Mouse (Mus musculus) macrophage (primary cell): ENCODE results near the gene Rtraf. TPM values are rescaled to one million over a fixed set of nuclear protein-coding genes. Genes with fewer than 3 reads are reported as not detected.
"Not testable (repeated sequence)": the region's sequence is repeated elsewhere in the genome, so short reads cannot be mapped to it uniquely, and the experiment has no call there.

Source experiments
- H3K27ac ChIP-seq: fragments of 350-480 bp; formaldehyde crosslinking; 2 replicates; pipeline ENCODE4 v1.9.0; 2021
- H3K36me3 ChIP-seq: fragments of 350-480 bp; formaldehyde crosslinking; 2 replicates; pipeline ENCODE4 v1.9.0; 2021; ENCODE audit errors: inconsistent target
- H3K4me3 ChIP-seq: fragments of 350-480 bp; formaldehyde crosslinking; 2 replicates; pipeline ENCODE4 v1.9.0; 2021; ENCODE audit errors: inconsistent target
- H3K79me2 ChIP-seq: fragments of 350-480 bp; formaldehyde crosslinking; 2 replicates; pipeline ENCODE4 v1.9.0; 2021; ENCODE audit errors: inconsistent target
- WGBS: methylation state at CpG from one replicate; pipeline ENCODE4 v1.1.7; 2026; ENCODE audit warnings: inconsistent platforms; ENCODE audit not compliant: missing documents; 5-methylcytosine and 5-hydroxymethylcytosine counted together
- polyA plus RNA-seq: library from polyadenylated mRNA; stranded (reverse); fragments of 250-400 nt; gene quantifications from 3 replicates; pipeline ENCODE4 v1.2.4, GENCODE M21; 2018; ENCODE audit warnings: inconsistent platforms
- total RNA-seq, 78 experiments: library from RNA; depleted of rRNA; stranded (reverse); fragments of 250-400 nt; gene quantifications; 1 replicate in 9 of 78; 2 replicates in 24 of 78; 3 replicates in 43 of 78; 4 replicates in 2 of 78; pipeline ENCODE4 v1.2.4; 2018; ENCODE audit warnings: inconsistent platforms in 56 of 78

Rtraf gene
- 10 to 100 TPM in 22 of 26 experiments, 1 to 10 TPM in 4; 3.9 to 64.4 (median 25.3) TPM for total RNA-seq (2018; cell fraction: chromatin; rRNA removed)
- 100 to 1,000 TPM; 100 to 160 (median 134) TPM for total RNA-seq (2018; cell fraction: cytosol; rRNA removed)
- total RNA-seq (2018; cell fraction: nucleus; rRNA removed) = 10 to 100 TPM in 25 of 26 experiments, 1 to 10 TPM in 1; 8.8 to 74.5 (median 35.5) TPM
- polyA plus RNA-seq = 112 to 202 TPM (median 136 TPM) in 3 replicates

- H3K27ac ChIP-seq = peak within 1 kb of the TSS; percentile 63
- WGBS = under 1% methylated on average over 71 of the region's 80 CpGs
- peaks cover 48% of the 10 kb centered on the region for H3K79me2 ChIP-seq
- H3K4me3 ChIP-seq = peak within 1 kb of the TSS; percentile 89
- H3K36me3 ChIP-seq = peaks cover 7% of the 10 kb centered on the region
Measured at GRCm38 (mm10) chr14:19823321-19824142, at the start of gene Rtraf. TSS of gene Rtraf (minus strand) at chr14:19823824.

- 79% methylated on average over 5 of the region's 5 CpGs for WGBS
- no peaks in the 10 kb centered on the region for H3K36me3 ChIP-seq
- no peaks in the 10 kb centered on the region for H3K79me2 ChIP-seq
Measured at GRCm38 (mm10) chr14:19867286-19867935, 43.8 kb upstream of the Rtraf start.

GRCm38 (mm10) chr14:19865121-19865520 is 41.5 kb upstream of the Rtraf start:
- WGBS = 90% methylated on average over 7 of the region's 9 CpGs
- H3K79me2 ChIP-seq, H3K27ac ChIP-seq, H3K4me3 ChIP-seq, H3K36me3 ChIP-seq: not testable (repeated sequence)

More at GRCm38 (mm10) chr14:19867286-19867935, 43.8 kb upstream of the Rtraf start:
- H3K27ac ChIP-seq = no peak overlapping the region
- no peak overlapping the region for H3K4me3 ChIP-seq

GRCm38 (mm10) chr14:19861311-19862080 is 37.9 kb upstream of the Rtraf start:
- Histone ChIP-seq H3K4me3 (no peak overlapping the region), H3K36me3 (no peaks in the 10 kb centered on the region), H3K79me2 (no peaks in the 10 kb centered on the region), H3K27ac (no peak overlapping the region)
- 85% methylated on average over 8 of the region's 8 CpGs for WGBS

GRCm38 (mm10) chr14:19860281-19860680 is 36.7 kb upstream of the Rtraf start:
- 94% methylated on average over 4 of the region's 4 CpGs for whole genome bisulfite sequencing
- Histone ChIP-seq H3K4me3 (no peak overlapping the region), H3K27ac (no peak overlapping the region), H3K79me2 (no peaks in the 10 kb centered on the region), H3K36me3 (no peaks in the 10 kb centered on the region)

GRCm38 (mm10) chr14:19858808-19859776 is 35.5 kb upstream of the Rtraf start:
- Histone ChIP-seq H3K36me3 (no peaks in the 10 kb centered on the region), H3K79me2 (no peaks in the 10 kb centered on the region), H3K27ac (no peak overlapping the region), H3K4me3 (no peak overlapping the region)
- WGBS = 59% methylated on average over 7 of the region's 8 CpGs

- WGBS = 97% methylated on average over 2 of the region's 2 CpGs
- Histone ChIP-seq H3K79me2 (no peaks in the 10 kb centered on the region), H3K36me3 (no peaks in the 10 kb centered on the region), H3K27ac (no peak overlapping the region), H3K4me3 (no peak overlapping the region)
Measured at GRCm38 (mm10) chr14:19858279-19858678, 34.7 kb upstream of the Rtraf start.

- Histone ChIP-seq H3K4me3 (no peak overlapping the region), H3K79me2 (no peaks in the 10 kb centered on the region), H3K27ac (no peak overlapping the region), H3K36me3 (no peaks in the 10 kb centered on the region)
- WGBS = 89% methylated on average over 3 of the region's 3 CpGs
Measured at GRCm38 (mm10) chr14:19853471-19853870, 29.8 kb upstream of the Rtraf start.

GRCm38 (mm10) chr14:19839600-19840332 is 16.1 kb upstream of the Rtraf start:
- H3K4me3 ChIP-seq = peak overlapping the region; percentile 11; the same call in 1 of the 2 replicates

GRCm38 (mm10) chr14:19836289-19836688 is 12.7 kb upstream of the Rtraf start:
- H3K36me3 ChIP-seq = no peaks in the 10 kb centered on the region

More at GRCm38 (mm10) chr14:19839600-19840332, 16.1 kb upstream of the Rtraf start:
- no peaks in the 10 kb centered on the region for H3K36me3 ChIP-seq
- H3K79me2 ChIP-seq = no peaks in the 10 kb centered on the region
- 28% methylated on average over 15 of the region's 15 CpGs for WGBS
- 0 out of 2 replicates have a peak overlapping the region, but pooled peaks have one; percentile 13 for H3K27ac ChIP-seq

GRCm38 (mm10) chr14:19825481-19825880 is 1.9 kb upstream of the Rtraf start:
- WGBS = 88% methylated on average over 11 of the region's 11 CpGs
- H3K79me2 ChIP-seq = peaks cover 29% of the 10 kb centered on the region
- peaks cover 7% of the 10 kb centered on the region for H3K36me3 ChIP-seq
- no peak overlapping the region for H3K4me3 ChIP-seq
- no peak overlapping the region for H3K27ac ChIP-seq

More at GRCm38 (mm10) chr14:19836289-19836688, 12.7 kb upstream of the Rtraf start:
- whole genome bisulfite sequencing = 56% methylated on average over 3 of the region's 3 CpGs
- no peak overlapping the region for H3K4me3 ChIP-seq
- no peaks in the 10 kb centered on the region for H3K79me2 ChIP-seq
- no peak overlapping the region for H3K27ac ChIP-seq

GRCm38 (mm10) chr14:19821686-19822085 is 1.9 kb downstream of the Rtraf start:
- 94% methylated on average over 5 of the region's 5 CpGs for WGBS
- no peak overlapping the region for H3K27ac ChIP-seq
- H3K79me2 ChIP-seq = peaks cover 48% of the 10 kb centered on the region
- H3K36me3 ChIP-seq = peaks cover 14% of the 10 kb centered on the region
- H3K4me3 ChIP-seq = no peak overlapping the region

- Histone ChIP-seq H3K79me2 (peaks cover 44% of the 10 kb centered on the region), H3K27ac (no peak overlapping the region), H3K36me3 (peaks cover 43% of the 10 kb centered on the region), H3K4me3 (no peak overlapping the region)
- 0% methylated on average over 1 of the region's 1 CpGs for WGBS
Measured at GRCm38 (mm10) chr14:19817949-19818348, 5.7 kb downstream of the Rtraf start.
